Mouse (Mus musculus): ENCODE results near the gene Ttpal.

Ttpal gene

GRCm38 (mm10) chr2:163663930-163664329, 61.8 kb downstream of the Ttpal start:
- DNase-seq: no peak

DNA sequence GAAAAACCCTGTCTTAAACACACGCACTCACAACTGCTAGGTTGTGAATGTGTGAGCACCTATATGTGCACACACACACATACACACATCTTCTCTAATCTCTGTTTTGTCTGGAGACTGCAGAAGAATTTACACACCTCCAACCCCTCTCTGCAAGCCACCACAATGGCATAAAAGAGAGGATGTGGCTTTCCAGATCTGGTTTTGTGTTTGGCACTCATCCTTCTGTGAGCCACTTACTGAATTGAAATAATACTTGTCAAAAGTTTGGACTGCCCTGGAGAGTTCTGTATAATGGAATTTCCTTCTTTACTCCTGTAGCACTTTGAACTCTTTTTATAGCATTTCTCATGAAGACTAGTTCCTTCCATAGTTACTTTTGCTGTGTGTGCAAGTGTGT, 64.9 kb downstream of the Ttpal start:
- no peak for DNase-seq
